Mouse (Mus musculus) pancreas, adult 10 weeks (tissue): ENCODE results near the gene Rnf2. TPM values are rescaled to one million over a fixed set of nuclear protein-coding genes. Genes with fewer than 3 reads are reported as not detected.

Experiments
- polyA plus RNA-seq: library from polyadenylated mRNA; stranded (reverse); fragments of 350-450 nt; fragmentation: Illumina TruSeq; extraction: RNeasy Lipid Tissue Mini Kit (QIAGEN cat#74804); gene quantifications from one replicate; pipeline ENCODE4 v1.2.3, GENCODE M21; 2015; ENCODE audit warnings: low read depth, low replicate concordance; ENCODE audit not compliant: insufficient read depth

The Rnf2 gene
- 3.8 TPM for polyA plus RNA-seq

GRCm38 (mm10) chr1:151500531-151501361, at the start of gene Rnf2:
Gene Rnf2 (minus strand): TSS chr1:151500955.

GRCm38 (mm10) chr1:151428263-151429221, 72.2 kb downstream of the Rnf2 start, which contains the start of the genes Swt1 and Trmt1l:
Gene Swt1 (minus strand): TSS chr1:151428455.
Gene Trmt1l (plus strand): TSS chr1:151428542.

Other genes starting within 250 kb of the Rnf2 start
- gene Ivns1abp, start 156.5 kb downstream of the Rnf2 start, polyA plus RNA-seq, result 85.0 TPM
- gene Swt1, start 72.5 kb downstream of the Rnf2 start, polyA plus RNA-seq, result 9.3 TPM
- 9.4 TPM for gene Trmt1l, start 72.4 kb downstream of the Rnf2 start, polyA plus RNA-seq
- 7.0 TPM for gene Fam129a, start 70.2 kb upstream of the Rnf2 start, polyA plus RNA-seq